ENCODE assay signal across 1 mouse cellular context in the genomic region with DNA sequence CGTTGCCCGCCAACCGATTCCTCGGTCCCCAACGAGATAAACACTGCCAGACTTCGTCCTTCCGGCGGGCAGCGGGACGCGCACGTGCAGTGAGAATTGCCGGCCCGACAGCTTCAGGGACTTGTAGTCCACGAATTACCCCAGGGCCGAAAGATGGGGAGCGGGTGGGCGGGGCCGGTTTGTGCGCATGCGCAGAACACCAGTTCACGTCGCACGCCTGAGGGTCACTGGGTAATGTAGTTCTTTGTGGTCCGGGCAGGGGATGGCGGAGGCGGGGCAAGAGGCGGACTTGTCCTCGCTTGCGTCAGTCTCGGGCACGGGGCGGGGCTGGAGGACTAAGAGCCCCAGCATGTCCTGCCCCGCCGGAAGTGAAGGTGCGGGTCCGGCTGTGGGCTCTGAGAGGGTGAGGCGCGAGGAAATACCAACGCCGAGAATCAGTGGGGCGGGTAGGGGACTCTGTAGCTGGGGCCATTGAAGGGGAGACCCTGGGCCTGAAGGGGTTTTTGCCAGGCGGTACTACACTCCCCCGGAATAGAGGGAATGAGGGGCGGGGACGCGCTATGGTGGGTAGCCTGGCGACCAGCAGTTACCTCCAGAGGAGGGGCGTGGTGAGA.
A peak's percentile ranks its signal among the peaks of the same experiment; 100 is the strongest.
TF ChIP-seq lines count a peak whose summit lies in the region.

A gene (minus strand): TSS at position 155 of the 614 bp plus-strand sequence.

TF ChIP-seq in MEL, 35 proteins besides CTCF, POLR2A, EP300 and RAD21 (continued from another document):
- TF ChIP-seq POLR2AphosphoS5 (IDR thresholded peaks at IDR 0.05; ENCODE audit: borderline replicate concordance, low read depth, low read length), result no peak
- 0 out of 2 replicates have a peak, but pooled peaks have one; percentile 9 for TF ChIP-seq MYC (IDR thresholded peaks at IDR 0.05; ENCODE audit: low read depth, low read length)
- TF ChIP-seq UBTF (IDR thresholded peaks at IDR 0.05; ENCODE audit: borderline replicate concordance, insufficient read depth, low read depth, low read length), result no peak
- TF ChIP-seq TBP (IDR thresholded peaks at IDR 0.05; ENCODE audit: low read depth, low read length), result peak; percentile 11; the same call in 1 of the 2 replicates
- peak; percentile 89 for TF ChIP-seq SIN3A (IDR thresholded peaks at IDR 0.05; ENCODE audit: low read length)
- TF ChIP-seq ZC3H11A (IDR thresholded peaks at IDR 0.05; ENCODE audit: low read depth, low read length), result no peak
- no peak for TF ChIP-seq SMC3 (IDR thresholded peaks at IDR 0.05; ENCODE audit: low read depth, low read length)
- no peak for TF ChIP-seq TAL1 (IDR thresholded peaks at IDR 0.05; ENCODE audit: low read length)
- TF ChIP-seq MAZ (IDR thresholded peaks at IDR 0.05; ENCODE audit: low read depth, low read length), result 0 out of 2 replicates have a peak, but pooled peaks have one; percentile 17
- no peak for TF ChIP-seq USF2 (IDR thresholded peaks at IDR 0.05; ENCODE audit: borderline replicate concordance in 1 of 2, insufficient read depth in 1 of 2, low read depth in 1 of 2, low read length in 2 of 2)
- peak; percentile 79; the same call in 1 of the 2 replicates for TF ChIP-seq KAT2A (conservative IDR thresholded peaks at IDR 0.05; ENCODE audit: low read depth, low read length)
